Mouse (Mus musculus) C2C12 (cell line): ENCODE results near the gene Polr2l.

Source experiments
- CTCF ChIP-seq: IDR thresholded peaks from one replicate; pipeline ENCODE4 v1.5.1; 2011; ENCODE audit not compliant: control insufficient read depth, insufficient read depth, insufficient read length
- MAX ChIP-seq: IDR thresholded peaks from one replicate; pipeline ENCODE4 v1.6.1; 2011; ENCODE audit warnings: mild to moderate bottlenecking, control low read depth

DNA sequence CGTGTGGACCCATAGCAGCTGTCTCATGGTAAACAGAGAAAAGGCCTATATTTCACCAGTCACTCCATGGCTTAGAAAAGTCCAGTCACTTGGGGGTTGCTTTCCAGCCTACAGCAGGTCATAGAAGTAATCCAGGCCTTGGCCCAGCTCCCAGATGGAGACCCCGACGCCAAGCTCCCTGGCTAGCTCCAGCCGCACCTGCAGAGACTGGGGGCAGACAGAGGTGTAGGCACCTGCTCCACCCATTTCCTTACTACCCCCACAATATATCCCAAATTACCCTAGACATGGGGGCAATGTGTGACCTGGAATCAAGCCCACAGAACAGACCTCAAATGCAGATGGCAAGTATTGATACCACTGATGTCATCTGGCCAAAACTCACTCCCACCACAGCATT is 21.0 kb upstream of the Polr2l start:
- TF ChIP-seq CTCF (no peak), MAX (no peak)
